Mouse (Mus musculus) midbrain, embryonic 16.5 days (tissue): ENCODE data around the gene Pitx3. TPM values are rescaled to one million over a fixed set of nuclear protein-coding genes. Genes with fewer than 3 reads are reported as not detected.
A peak's percentile ranks its signal among the peaks of the same experiment; 100 is the strongest.

Source experiments
- ATAC-seq: fragments of 200-750 bp; cut with Nextera tagmentation; 2 replicates; pipeline ENCODE4 v1.8.0; 2017; ENCODE audit warnings: moderate TSS enrichment
- H3K27ac ChIP-seq: fragments of 300-500 bp; sonication (generic); 2 replicates; pipeline ENCODE4 v1.5.1; 2014; ENCODE audit warnings: mild to moderate bottlenecking, low read length, mixed read lengths
- H3K27me3 ChIP-seq: fragments of 300-500 bp; sonication (generic); 2 replicates; pipeline ENCODE4 v1.6.1; 2014; ENCODE audit warnings: low read depth, low read length, mixed read lengths; ENCODE audit not compliant: control insufficient read depth, insufficient read depth
- H3K36me3 ChIP-seq: fragments of 300-500 bp; sonication (generic); 2 replicates; pipeline ENCODE4 v1.6.1; 2014; ENCODE audit warnings: mild to moderate bottlenecking, low read length, moderate library complexity, mixed read lengths; ENCODE audit not compliant: control insufficient read depth, insufficient read depth
- H3K4me1 ChIP-seq: fragments of 300-500 bp; sonication (generic); 2 replicates; pipeline ENCODE4 v1.6.1; 2014; ENCODE audit warnings: mild to moderate bottlenecking, low read length, mixed read lengths; ENCODE audit not compliant: control insufficient read depth, insufficient read depth
- H3K4me2 ChIP-seq: fragments of 300-500 bp; sonication (generic); 2 replicates; pipeline ENCODE4 v1.6.1; 2014; ENCODE audit warnings: mild to moderate bottlenecking, low read length, mixed read lengths
- H3K4me3 ChIP-seq: fragments of 300-500 bp; sonication (generic); 2 replicates; pipeline ENCODE4 v1.5.1; 2014; ENCODE audit warnings: low read depth, mild to moderate bottlenecking, low read length, moderate library complexity, mixed read lengths
- H3K9ac ChIP-seq: fragments of 300-500 bp; sonication (generic); 2 replicates; pipeline ENCODE4 v1.6.1; 2014; ENCODE audit warnings: low read depth, low read length, mixed read lengths
- H3K9me3 ChIP-seq: fragments of 300-500 bp; sonication (generic); replicated peaks from 2 replicates; pipeline ENCODE4 v1.6.1; 2014; ENCODE audit warnings: mild to moderate bottlenecking, low read length, mixed read lengths; ENCODE audit not compliant: control insufficient read depth, poor library complexity, severe bottlenecking
- WGBS: fragments of 180-500 bp; shearing (Covaris S2); extraction: QIAGEN DNeasy Blood & Tissue Kit; methylation state at CpG from one replicate; pipeline ENCODE4 v1.1.7; 2014; 5-methylcytosine and 5-hydroxymethylcytosine counted together
- polyA plus RNA-seq: library from polyadenylated mRNA; unstranded; fragments of >200 nt; fragmentation: Nextera tagmentation; extraction: Ambion mirVana; gene quantifications from 2 replicates; pipeline ENCODE4 v1.2.1, GENCODE M21; 2015

The Pitx3 gene
- polyA plus RNA-seq: 1.6 and 2.0 TPM in 2 replicates

GRCm38 (mm10) chr19:46147511-46148371, at the start of gene Pitx3:
Pitx3 (minus strand) TSS chr19:46148326.
- Histone ChIP-seq H3K4me2 (peak within 1 kb of the TSS; percentile 90), H3K4me1 (peaks cover 18% of the 10 kb centered on the region), H3K27me3 (peaks cover 53% of the 10 kb centered on the region), H3K9ac (peak within 1 kb of the TSS; percentile 52; the same call in 1 of the 2 replicates), H3K27ac (no peak within 1 kb of the TSS), H3K36me3 (no peaks in the 10 kb centered on the region), H3K9me3 (no peaks in the 10 kb centered on the region), H3K4me3 (peak within 1 kb of the TSS; percentile 54)
- under 1% methylated on average over 47 of the region's 47 CpGs for WGBS
- no peak for ATAC-seq

DNA sequence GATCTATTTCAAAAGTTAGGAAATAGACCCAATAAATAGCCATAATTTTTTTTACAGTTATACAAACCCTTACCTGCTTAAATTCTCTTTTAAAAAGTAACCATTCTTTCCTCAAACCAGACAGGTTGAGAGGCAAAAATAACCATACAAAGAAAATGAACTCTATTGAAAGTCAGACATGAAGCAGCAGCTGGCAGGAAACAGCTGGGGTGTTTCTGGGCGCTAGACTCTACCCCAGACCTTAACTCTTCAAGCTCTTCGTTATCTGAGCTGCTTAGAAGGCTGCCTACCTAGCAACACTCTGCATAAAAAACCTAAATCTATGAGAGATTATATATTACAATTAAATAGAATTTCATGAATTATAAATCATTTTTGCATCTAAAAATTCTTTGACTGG, 39.1 kb upstream of the Pitx3 start:
- Histone ChIP-seq H3K9ac (no peak overlapping the region), H3K27me3 (no peaks in the 10 kb centered on the region), H3K4me2 (no peak overlapping the region), H3K27ac (no peak overlapping the region), H3K4me1 (0 out of 2 replicates have a peak, but pooled peaks cover 3% of the 10 kb centered on the region), H3K36me3 (no peaks in the 10 kb centered on the region), H3K9me3 (no peaks in the 10 kb centered on the region), H3K4me3 (no peak overlapping the region)
- ATAC-seq: no peak
- WGBS: 80% methylated on average over 2 of the region's 2 CpGs

DNA sequence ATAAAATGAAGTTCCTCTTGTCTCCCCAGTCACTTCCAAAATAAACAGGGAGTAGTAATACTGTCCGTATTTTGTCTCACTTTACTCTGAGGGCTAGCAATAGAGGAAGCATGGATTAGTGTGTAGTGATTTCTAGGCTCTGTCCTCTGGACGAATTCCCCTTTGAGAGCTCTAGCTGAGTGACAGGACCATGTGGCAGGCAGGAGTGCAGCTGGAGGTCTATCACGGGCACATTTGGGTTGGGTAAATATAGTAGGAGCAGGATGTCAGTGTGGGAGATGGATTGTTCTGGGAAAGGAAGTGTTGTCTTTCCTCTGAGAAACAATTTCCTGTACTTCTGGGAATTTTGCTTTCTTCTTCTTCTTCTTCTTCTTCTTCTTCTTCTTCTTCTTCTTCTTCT, 38.5 kb upstream of the Pitx3 start:
- H3K27me3 ChIP-seq: no peaks in the 10 kb centered on the region
- no peak overlapping the region for H3K9ac ChIP-seq
- no peak overlapping the region for H3K27ac ChIP-seq
- H3K36me3 ChIP-seq: no peaks in the 10 kb centered on the region
- no peak overlapping the region for H3K4me2 ChIP-seq
- no peak for ATAC-seq
- H3K9me3 ChIP-seq: no peaks in the 10 kb centered on the region
- 0 out of 2 replicates have a peak, but pooled peaks cover 3% of the 10 kb centered on the region for H3K4me1 ChIP-seq
- 70% methylated on average over 3 of the region's 3 CpGs for WGBS
- no peak overlapping the region for H3K4me3 ChIP-seq

- no peak overlapping the region for H3K4me2 ChIP-seq
- H3K36me3 ChIP-seq: no peaks in the 10 kb centered on the region
- no peaks in the 10 kb centered on the region for H3K27me3 ChIP-seq
- no peak overlapping the region for H3K27ac ChIP-seq
- ATAC-seq: no peak
- H3K4me3 ChIP-seq: no peak overlapping the region
- WGBS: 90% methylated on average over 3 of the region's 3 CpGs
- no peaks in the 10 kb centered on the region for H3K4me1 ChIP-seq
- H3K9me3 ChIP-seq: no peaks in the 10 kb centered on the region
- H3K9ac ChIP-seq: no peak overlapping the region
Measured at GRCm38 (mm10) chr19:46182241-46182640, 34.1 kb upstream of the Pitx3 start.

GRCm38 (mm10) chr19:46180274-46180673, 32.1 kb upstream of the Pitx3 start:
- no peak for ATAC-seq
- H3K27me3 ChIP-seq: no peaks in the 10 kb centered on the region
- no peak overlapping the region for H3K4me2 ChIP-seq
- no peak overlapping the region for H3K4me3 ChIP-seq
- no peaks in the 10 kb centered on the region for H3K9me3 ChIP-seq
- no peak overlapping the region for H3K9ac ChIP-seq
- H3K27ac ChIP-seq: no peak overlapping the region
- H3K4me1 ChIP-seq: 0 out of 2 replicates have a peak, but pooled peaks cover 2% of the 10 kb centered on the region
- 93% methylated on average over 2 of the region's 2 CpGs for WGBS
- no peaks in the 10 kb centered on the region for H3K36me3 ChIP-seq

DNA sequence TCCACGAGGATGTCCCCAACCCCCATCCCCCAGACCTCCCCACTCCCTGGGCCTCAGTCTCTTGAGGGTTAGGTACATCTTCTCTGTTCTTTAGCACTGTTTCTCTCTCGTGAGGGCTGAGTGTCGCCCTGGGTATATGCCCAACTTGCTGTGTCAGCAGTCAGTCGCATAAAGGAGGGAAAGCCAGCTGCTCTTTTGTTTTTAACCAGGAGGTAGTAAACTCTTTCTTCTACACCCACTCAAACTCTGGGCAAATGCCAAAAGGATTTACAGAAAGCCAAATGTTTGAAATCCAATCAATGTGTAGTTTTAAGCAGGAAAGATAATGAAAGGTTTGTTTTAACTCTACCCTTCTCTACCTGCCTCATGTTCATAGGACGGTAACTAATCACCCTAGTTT, 28.9 kb upstream of the Pitx3 start:
- Histone ChIP-seq H3K4me1 (0 out of 2 replicates have a peak, but pooled peaks cover 2% of the 10 kb centered on the region), H3K36me3 (no peaks in the 10 kb centered on the region), H3K9ac (no peak overlapping the region), H3K4me2 (no peak overlapping the region), H3K4me3 (no peak overlapping the region), H3K9me3 (no peaks in the 10 kb centered on the region), H3K27ac (no peak overlapping the region), H3K27me3 (no peaks in the 10 kb centered on the region)
- no peak for ATAC-seq
- 43% methylated on average over 5 of the region's 5 CpGs for WGBS

DNA sequence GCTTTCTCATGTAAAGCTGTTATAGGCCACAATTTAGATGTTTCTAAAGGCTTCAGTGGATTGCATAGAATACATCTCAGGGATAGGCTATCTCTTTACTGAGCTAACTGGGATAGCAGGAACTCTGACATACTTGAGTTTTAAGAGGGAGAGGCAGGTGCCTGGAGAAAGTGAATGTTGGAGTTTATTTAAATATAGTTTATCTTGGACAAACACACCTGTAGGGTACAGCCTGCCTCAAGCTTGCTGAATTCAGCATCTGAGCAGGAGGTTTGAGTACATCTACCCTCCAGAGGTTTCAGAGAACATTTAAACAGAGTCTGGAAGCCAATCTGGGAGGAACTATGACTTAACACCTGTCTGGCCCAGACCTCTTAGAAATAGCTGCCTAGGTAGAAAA, 27.0 kb upstream of the Pitx3 start:
- H3K4me1 ChIP-seq: 0 out of 2 replicates have a peak, but pooled peaks cover 2% of the 10 kb centered on the region
- no peak for ATAC-seq
- H3K4me2 ChIP-seq: no peak overlapping the region
- H3K27me3 ChIP-seq: no peaks in the 10 kb centered on the region
- no peak overlapping the region for H3K27ac ChIP-seq
- H3K4me3 ChIP-seq: no peak overlapping the region
- H3K9ac ChIP-seq: no peak overlapping the region
- H3K36me3 ChIP-seq: peaks cover 5% of the 10 kb centered on the region; the same call in 1 of the 2 replicates
- no peaks in the 10 kb centered on the region for H3K9me3 ChIP-seq

GRCm38 (mm10) chr19:46172541-46172940, 24.4 kb upstream of the Pitx3 start:
- H3K27ac ChIP-seq: no peak overlapping the region
- no peaks in the 10 kb centered on the region for H3K9me3 ChIP-seq
- ATAC-seq: no peak
- no peak overlapping the region for H3K4me2 ChIP-seq
- H3K27me3 ChIP-seq: no peaks in the 10 kb centered on the region
- H3K4me1 ChIP-seq: 0 out of 2 replicates have a peak, but pooled peaks cover 2% of the 10 kb centered on the region
- H3K9ac ChIP-seq: no peak overlapping the region
- peaks cover 5% of the 10 kb centered on the region; the same call in 1 of the 2 replicates for H3K36me3 ChIP-seq
- WGBS: 87% methylated on average over 5 of the region's 5 CpGs
- no peak overlapping the region for H3K4me3 ChIP-seq

DNA sequence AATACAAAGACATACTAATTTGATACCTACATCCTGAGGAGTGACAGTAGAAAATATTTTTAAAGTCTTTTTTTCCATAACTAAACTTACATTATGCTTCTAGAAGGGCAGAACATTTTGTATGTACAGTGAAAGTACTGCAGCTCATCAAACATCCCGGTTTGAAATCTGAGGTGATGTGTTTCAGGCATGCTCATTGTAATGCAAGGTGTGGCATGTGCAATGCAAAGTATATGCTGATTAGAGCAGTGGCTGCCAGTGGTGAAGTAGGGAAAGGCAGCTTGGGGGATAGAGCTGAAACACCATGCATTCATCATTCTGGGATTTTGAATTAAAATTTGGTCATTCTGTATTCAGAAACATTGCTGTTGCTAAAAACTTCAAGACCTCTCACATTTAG, 21.8 kb upstream of the Pitx3 start:
- Histone ChIP-seq H3K4me3 (no peak overlapping the region), H3K36me3 (peaks cover 10% of the 10 kb centered on the region), H3K9ac (no peak overlapping the region), H3K27ac (no peak overlapping the region), H3K27me3 (no peaks in the 10 kb centered on the region), H3K4me1 (no peaks in the 10 kb centered on the region), H3K4me2 (no peak overlapping the region), H3K9me3 (no peaks in the 10 kb centered on the region)
- 58% methylated on average over 1 of the region's 1 CpGs for whole genome bisulfite sequencing
- ATAC-seq: no peak
